Mouse (Mus musculus): ENCODE results near the gene Phyh.
A peak's percentile ranks its signal among the peaks of the same experiment; 100 is the strongest.

Gene Phyh

DNA sequence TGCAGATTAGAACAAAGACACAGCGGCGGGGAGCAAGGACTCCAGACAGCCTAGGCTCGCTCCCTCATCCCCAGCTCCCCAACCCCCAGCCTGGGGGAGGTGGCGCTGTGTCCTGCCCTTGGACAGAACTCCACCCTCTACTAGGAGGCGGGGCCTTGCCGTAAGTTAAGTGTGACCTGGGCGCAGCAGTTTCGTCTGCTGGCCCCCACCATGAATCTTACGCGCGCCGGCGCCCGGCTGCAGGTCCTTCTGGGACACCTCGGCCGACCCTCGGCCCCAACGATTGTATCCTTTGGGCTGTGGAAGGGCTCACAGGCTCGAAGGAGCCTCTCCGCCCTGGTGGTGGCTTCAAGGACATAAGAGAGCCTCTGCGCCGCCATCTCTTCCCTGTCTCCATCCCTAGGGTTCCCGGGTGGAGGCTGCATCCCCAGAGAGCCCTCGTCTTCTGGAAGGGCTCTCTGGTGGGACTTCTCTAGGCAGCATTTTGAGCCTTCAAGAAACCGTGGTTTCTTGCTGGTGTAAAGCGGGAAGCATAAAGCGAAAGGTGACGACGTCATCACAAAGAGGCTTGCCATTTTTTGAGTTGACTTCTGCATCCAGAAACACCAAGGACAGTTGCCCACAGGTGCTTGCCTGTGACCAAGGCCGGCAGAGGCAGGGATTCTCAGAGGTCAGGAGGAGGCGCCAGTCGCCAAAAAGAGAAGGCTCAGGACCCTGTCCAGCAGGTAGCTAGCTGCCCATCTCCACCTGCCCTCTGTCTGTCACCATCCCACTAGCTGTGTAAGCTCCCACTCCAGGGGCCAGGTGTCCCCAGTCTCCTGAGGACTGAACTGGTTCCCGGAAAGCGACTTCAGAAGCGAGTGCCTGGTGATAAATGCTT is at the start of gene Phyh:
Gene Phyh, plus strand, starts transcription at position 160 of the 880 bp plus-strand sequence.
- ATAC-seq (ENCODE audit: low TSS enrichment), result peak; percentile 92

DNA sequence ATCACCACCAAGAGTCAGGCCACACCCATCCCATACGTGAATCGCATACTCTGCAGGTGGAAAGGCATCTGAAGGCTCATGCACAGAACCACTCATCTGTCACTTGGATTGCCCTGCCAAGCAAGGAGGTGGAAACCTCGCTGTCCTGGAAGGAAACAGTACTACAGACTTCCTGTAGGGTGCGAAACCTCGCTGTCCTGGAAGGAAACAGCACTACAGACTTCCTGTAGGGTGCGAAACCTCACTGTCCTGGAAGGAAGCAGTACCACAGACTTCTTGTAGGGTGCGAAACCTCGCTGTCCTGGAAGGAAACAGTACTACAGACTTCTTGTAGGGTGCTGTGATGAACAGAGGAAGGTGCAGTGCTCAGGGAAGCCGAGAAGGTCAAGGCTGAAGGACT is 46.1 kb upstream of the Phyh start:
- no peak for ATAC-seq (ENCODE audit: low TSS enrichment)

DNA sequence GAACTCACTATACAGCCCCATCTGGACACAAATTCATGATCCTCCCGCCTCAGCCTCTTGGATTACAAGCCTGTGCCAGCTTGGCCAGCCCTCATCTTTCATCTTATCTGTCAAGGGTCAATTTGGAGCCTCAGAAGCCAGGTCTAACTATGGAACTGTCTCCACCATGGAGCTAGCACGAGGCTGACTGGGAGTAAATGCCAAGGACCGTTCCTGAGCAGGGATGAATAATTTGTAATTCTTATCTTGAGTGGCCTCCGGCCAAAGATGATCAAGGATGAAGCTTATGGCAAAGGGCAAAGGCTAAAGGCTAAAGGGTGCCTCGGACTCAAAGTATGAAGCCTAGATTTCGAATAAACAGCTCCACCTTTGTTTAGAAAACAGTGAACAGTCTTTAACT is 45.5 kb upstream of the Phyh start:
- no peak for ATAC-seq (ENCODE audit: low TSS enrichment)

DNA sequence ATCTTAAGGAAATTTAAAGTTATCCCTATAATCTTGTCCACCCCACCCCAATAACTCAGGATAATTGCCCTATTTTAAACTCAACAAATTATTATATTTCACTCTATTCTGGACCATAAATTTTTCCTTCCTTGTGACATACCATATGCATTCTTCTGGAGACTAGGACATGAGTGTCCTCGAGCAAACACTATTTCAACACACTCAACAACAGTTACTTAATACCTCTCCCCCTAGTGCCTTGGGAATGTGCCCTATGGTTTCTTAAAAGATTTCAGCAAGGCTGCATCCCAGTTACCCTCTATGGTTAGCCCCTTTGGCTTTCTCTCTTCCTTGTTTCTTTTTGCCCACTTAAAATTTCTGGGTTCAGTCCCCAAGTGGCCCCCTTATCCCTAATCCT is 43.7 kb upstream of the Phyh start:
- no peak for ATAC-seq (ENCODE audit: low TSS enrichment)

DNA sequence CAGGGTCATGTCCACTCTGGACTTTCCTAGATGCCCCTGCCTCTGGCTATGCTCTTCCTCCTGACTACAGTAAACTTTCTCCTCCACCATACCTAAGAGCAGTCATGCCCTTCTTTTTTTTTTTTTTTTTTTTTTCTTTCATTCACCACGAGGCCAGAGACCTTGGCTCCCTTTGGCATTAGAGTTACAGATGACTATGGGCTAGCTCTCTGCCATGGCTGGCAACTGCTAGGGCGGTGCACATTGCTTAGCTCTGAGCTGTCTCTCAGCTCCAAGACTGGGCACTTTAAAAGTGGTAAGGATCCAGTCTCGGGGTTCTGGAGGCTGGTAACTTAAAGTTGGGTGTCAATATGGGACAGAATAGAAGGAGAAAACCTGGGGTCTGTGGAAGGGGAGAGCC is 42.7 kb upstream of the Phyh start:
- ATAC-seq (ENCODE audit: low TSS enrichment), result no peak

DNA sequence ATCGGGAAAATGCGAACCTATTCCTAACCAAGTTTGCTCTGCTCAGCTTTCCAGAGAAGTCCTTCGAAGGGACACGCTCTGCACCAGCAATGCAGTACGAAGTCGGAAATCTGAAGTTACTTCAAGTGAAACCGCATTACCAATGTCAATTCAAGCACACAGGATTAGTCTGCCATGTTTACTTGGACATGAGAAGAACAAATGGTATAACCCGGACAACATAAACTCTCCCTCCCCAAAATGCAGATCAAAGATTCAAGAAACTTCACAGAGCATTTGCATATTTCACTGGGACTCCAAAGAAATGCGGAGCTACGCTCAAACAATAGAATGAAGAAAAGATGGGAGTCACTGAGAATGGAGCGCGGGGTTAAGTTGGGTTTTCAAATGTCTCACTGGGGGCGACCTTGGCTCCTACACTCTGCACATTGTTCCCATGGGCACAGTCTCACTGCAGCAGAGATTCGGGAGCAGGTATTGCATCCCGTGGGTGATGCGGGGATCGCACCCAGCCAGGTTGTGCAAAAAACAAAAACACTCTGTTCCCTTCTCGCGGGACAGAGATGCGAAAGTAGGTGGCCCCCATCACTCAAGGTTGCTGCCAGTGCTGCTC is 38.0 kb upstream of the Phyh start:
- ATAC-seq (ENCODE audit: low TSS enrichment), result no peak

DNA sequence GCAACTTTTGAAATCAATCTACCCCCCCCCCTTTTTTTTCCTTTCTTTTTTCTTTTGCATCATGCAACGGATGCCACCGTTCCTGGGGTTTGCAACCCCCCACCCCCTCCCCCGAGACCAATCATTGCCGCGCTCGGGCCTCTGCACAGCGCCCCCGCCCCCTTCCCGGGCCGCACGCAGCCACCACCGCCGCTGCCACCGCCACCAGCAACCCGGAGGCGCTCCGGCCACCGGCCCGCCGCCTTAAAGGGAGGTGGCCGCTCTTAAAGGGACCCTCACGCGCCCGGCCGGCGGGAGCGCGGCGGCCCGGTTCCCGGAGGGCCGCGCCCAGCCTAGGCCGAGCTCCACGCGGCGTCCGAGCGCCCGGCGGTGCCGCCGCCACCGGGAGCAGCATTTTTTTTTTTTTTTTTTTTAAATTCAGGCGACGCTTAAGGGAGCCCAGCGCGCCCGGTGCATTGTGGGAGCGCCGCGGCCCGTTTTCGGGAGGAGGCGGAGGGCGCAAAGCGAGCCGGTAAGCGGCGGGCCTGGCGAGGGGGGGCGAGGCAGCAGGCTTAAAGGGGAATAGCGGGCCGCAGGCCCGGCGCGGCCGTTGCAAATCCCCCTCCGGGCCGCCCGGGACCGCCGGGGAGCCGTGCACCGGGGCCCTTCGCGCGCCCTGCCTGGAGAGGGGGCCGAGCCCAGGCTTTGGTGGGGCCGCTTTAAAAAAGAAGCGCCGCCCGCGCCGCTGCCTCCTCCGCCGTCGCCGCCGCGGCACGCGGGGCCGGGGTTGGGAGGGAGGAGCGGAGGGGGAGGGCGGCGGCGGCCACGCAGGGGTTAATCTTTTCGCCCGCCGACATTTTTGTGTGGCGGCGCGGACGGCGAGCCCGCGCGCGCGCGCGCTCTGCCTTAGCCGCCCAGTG is 37.2 kb upstream of the Phyh start, which contains the start of gene Sephs1:
Gene Sephs1, plus strand, starts transcription at position 215 of the 899 bp plus-strand sequence.
- peak; percentile 69 for ATAC-seq (ENCODE audit: low TSS enrichment)

DNA sequence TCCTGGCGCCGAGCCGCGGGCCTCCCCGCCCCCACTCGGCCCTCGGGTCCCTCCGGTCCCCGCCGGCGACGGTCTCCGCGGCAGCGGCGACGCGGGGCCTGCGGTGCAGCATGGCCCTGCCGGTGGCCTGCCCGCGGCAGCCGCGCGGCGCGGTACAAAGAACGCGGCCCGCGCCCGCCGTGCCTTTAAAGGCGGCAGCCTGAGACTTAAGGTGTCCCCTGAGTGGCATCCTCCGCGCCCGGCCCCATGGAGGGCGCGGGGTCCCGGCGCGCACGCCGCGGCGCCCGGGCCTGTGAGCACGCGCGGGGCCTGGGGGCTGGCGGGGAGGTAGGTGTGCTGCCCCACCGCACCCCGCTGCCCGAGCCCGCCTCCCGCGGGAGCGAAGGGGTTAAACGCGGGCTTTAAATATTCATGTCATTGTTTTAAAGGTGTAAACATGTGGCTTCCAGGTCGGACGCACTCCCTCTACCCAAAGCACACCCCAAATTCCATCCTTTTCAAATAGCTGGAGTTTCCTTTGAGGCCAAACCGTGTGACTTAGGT is 36.5 kb upstream of the Phyh start:
- ATAC-seq (ENCODE audit: low TSS enrichment), result peak; percentile 57

DNA sequence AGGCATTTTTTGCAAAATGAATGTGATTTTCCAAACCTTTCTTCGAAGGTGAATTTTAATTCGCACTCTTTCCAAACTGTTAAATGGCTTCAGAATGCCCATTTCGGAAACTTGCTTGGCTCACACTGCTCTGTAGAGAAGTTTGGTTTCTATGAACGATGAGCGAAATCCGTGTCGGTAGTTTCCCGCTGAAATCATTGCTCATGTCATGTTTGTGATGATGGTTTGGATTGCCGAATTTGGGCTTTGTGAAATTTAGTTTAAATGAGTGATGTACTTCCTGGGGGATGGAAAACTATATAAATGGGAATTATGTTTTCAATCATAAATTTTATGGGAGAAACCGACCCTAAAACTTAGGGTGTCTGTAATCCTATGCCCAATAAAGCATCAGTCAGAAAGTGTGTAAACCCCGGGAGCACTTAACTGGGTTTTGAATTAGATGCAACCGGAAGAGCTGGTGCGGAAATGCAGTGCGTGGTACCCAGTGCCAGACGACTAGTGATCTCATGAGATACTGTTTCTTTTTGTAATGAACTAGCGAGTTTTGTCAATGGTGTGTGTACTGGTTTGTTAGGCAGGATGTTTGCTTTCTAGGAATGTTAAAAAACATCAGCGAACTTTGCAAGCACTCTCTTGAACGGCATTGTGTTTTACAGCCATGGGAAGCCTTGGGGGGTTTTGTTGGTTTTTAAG is 35.7 kb upstream of the Phyh start:
- no peak for ATAC-seq (ENCODE audit: low TSS enrichment)

DNA sequence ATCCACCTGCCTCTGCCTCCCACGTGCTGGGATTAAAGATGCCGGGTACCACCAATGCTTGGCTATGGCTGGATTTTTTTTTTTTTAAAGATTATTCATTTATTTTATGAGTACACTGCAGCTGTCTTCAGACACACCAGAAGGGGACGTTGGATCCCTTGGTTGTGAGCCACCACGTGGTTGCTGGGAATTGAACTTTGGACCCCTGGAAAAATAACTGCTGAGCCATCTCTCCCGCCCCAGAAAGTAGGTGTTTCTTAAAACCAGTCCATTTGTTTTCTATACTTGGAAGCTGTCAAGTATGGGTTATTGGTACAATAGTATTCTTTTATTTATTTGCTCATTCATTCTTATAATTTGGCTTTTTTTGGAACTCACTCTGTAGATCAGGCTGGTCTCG is 31.9 kb upstream of the Phyh start:
- no peak for ATAC-seq (ENCODE audit: low TSS enrichment)

DNA sequence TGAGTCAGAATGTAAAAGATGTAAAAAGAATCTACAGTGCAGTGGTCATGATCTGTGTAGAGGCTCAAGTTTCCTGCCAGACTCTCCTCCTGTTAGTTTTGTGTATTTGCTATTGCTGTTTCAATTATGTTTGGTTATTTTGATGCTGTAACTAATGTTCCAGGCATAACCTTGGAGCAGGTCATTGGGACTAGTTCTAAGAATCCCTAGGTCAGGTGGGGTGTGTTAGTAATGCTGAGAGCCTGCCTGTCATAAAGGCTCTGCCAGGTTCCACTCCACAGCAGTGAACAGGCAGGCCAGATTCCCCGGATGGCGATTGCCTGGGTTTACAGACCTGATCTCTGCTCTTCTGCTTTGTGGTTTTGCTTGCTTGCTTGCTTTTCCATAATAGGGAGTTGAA is 23.2 kb upstream of the Phyh start:
- no peak for ATAC-seq (ENCODE audit: low TSS enrichment)

DNA sequence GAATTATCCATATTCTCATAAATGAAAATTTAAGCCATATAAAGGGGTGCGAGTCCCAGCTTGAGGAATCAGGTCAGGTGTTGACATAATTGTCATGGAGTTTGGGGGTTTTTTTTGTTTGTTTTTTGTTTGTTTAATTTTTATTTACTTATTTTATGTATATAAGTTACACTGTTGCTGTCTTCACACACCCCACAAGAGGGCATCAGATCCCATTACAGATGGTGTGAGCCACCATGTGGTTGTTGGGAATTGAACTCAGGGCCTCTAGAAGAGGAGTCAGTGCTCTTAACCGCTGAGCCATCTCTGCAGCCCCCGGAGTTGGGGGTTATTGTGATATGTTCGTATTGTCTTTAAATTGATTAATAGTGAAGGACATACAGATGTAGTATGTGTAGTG is 21.8 kb upstream of the Phyh start:
- ATAC-seq (ENCODE audit: low TSS enrichment), result no peak

DNA sequence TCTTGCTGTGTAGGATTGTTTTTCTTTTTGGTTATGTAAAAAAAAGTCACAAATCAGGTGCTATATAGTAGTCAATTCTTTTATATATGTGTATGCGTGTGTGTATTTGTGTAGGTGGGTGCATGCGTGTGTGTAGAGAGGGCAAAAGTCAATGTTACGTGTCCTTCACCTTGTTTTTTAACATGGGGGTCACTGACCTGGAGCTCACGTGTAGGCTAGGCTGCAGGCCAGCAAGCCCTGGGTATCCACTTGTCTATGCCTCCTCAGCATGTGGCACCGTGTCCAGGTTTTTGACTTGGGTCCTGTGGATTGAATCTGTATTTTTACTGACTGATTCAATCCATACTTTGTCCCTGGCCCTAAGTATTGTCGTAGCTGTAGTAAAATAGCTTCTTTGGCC is 18.2 kb upstream of the Phyh start:
- no peak for ATAC-seq (ENCODE audit: low TSS enrichment)

DNA sequence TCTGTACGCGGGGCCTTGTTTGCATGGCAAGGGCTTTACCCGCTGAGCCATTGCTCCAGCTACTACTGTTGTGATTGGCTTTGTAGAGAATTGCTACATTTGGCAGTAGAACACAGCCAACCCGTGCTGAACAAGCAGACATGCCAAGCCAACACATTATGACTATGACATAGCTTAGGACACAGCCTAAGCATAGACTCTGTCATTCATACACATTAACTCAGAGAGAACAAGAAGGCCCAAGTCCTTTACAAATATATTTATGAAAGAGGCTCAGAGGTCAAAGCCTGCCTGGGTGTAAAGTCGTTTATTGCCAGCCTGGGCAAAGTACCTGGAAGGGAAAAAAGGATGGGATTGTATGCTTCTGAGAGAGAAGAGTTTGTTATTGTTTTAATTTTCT is 16.5 kb upstream of the Phyh start:
- ATAC-seq (ENCODE audit: low TSS enrichment), result no peak

DNA sequence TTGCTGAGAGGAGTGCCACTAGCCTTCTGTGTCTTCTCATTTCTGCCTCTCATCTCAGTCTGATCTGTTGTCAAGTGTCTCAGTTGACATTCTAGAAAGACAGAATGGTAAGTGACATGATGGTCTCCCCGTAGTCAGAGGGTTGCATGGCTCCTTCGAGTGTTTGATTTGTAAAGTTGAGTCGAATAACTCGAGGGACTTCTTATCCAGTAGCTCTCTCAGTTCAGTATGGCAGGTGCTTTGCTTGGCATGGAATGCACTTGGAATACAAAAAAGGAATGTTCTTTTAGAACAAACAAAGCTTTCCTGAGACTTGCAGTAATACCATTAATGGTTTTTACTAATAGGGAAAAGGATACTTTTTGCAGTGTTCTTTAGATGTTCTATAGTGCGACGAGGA is 11.7 kb upstream of the Phyh start:
- ATAC-seq (ENCODE audit: low TSS enrichment), result no peak

DNA sequence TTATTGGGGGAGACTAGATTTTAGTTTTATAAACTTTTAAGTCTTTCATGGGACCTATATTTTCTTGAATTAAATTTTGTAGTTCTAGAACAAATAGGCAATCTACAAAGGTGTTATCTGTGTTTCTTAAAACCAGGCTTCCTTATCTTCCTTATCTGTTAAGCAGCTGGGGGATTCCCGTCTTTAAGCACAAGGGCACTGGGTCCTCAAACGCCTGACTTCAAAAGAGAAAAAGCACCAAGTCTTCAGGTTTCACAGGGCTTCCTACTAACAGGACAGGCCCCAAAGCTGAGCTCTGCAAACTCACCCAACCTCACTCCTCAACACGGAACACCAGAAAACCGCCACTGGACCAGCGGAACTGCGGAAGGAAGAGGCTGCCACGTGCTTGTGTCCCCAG is 10.9 kb upstream of the Phyh start:
- ATAC-seq (ENCODE audit: low TSS enrichment), result no peak

DNA sequence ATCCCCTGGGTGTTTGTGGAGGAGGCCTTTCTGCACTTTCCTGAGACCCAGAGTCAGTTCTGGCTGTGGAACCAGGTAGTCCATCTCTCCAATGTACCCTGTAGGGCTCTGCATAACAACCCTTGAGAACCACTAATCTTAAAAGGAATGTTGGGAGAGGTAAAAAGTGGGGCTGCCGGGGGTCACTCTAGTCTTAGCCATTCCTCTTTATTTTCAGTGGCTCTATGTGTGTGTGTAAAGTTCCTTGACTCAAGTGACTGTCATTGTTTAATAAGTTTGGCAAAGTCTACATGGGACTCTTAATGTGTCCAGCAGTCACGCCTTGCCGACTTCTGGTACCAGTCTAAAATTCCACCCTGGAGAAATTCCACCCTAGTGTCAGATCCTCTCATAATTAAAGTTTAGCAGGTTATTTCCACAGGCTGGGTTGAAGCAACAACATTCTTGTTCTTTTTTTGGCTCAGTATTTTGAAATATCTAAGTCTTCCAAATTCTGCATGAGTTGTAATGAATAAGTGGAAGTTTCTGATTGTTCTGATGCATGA is 10.0 kb upstream of the Phyh start:
- ATAC-seq (ENCODE audit: low TSS enrichment), result no peak

DNA sequence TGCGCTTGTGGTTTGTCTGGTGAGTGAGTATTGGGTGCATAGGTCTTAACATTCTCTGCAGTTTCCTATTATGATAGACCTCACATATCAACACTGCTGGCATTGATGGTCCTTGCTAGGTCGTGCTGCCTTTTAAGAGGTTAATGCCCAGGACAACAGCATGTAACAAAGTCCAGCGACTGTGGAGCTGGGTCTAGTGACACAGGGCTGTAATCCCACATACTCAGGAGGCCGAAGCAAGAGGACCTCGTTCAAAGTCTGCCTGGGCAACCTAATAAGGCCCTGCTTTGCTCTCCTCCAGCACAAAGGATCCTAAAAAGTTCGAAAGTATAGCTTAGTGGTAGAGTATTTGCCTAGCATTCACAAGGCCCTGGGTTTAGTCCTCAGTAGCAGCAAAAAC is 8.9 kb upstream of the Phyh start:
- no peak for ATAC-seq (ENCODE audit: low TSS enrichment)

DNA sequence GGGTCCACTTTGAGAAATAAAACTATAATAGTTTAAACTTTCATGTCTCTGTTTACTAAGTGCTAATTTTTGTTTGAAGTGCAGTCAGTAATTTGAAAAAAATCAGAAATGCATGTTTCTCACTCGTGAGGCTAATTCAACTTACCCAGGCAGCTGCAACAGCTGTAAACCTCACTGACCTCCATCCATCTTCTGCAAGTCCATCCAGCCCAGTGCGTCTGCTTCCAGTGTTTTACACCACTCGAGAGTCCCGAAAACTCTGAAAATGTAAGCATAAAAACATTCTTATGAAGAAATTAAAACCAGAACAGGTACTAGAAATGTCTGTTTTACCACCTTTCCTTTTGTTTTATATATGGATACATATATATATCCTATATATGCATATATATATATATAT is 8.3 kb upstream of the Phyh start:
- ATAC-seq (ENCODE audit: low TSS enrichment), result no peak

DNA sequence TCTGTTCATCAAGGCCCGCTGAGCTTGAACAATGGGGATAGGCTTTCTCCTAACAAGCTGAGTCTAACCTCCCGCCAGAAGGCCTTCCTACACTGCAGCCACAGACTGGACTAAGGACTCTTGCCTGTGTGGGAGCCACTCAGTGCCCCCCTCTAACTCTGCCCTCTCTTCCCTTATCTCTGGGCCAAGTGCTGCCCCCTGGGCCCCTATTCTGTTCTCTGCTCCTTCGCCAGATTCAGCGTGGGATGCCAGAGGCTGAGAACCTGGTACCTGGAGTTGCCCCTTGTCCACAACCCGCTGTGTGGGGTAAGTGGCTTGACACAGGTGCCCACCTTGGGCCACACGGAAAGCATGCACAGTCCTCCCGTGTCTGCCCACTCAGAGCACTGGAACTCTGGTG is 4.9 kb upstream of the Phyh start:
- no peak for ATAC-seq (ENCODE audit: low TSS enrichment)

DNA sequence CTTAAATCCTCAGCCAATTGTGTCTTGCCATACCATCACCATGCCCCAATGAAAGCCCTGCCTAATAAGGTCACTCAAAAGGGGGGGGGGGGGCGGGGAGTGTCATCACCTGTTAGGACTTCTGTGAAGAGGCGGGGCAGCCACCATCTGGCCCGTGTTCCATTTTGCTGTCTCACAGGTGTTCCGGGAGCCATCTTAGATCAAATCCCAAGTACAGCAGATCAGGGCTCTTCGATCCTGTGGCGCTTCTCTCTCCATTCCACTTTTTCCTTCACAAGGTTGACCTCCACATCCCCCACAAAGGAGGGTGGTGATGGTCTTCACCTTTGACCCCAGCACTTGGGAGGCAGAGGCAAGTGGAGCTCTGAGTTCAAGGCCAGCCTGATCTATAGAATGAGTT is 2.8 kb upstream of the Phyh start:
- ATAC-seq (ENCODE audit: low TSS enrichment), result no peak
